Mouse (Mus musculus) neutrophil, adult 83 days (primary cell): ENCODE data around the gene Zfp658. TPM values are rescaled to one million over a fixed set of nuclear protein-coding genes. Genes with fewer than 3 reads are reported as not detected.

Experiments used
- total RNA-seq, 2 experiments: library from RNA; stranded (reverse); gene quantifications; one replicate each; pipeline ENCODE4 v1.2.4; 2023

The Zfp658 gene
- 1 to 10 TPM; 2.8 to 3.0 TPM for total RNA-seq

DNA sequence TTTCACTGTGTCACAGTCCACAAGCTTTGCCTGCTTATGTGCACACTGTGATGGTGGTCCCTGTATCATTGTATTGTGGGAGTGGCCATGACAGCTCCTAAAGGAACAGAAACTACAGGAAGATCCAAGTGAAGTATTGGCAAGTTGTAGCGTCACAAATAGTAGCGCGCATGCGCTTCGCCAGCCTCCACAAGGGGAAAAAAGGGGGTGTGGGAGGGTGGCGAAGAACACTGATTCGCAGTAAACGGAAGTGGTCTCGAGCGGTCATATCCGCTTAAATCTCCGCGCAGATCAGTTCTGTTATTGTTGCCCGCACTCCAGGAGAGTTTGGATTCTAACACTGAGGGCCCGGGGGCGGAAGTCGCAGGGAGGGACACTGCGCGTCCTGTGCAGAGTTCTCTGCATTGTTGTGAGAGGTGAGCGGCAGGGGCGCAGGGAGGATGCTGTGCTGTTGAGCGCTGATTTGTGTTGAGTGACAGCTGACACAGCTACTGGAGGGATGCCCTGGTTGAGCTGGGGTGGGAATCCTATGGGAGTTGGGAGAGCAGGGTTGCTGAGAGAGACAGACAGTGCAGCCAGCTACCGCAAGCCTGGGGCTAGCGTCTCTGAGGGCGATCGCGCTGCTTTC, at the start of gene Zfp658:
Zfp658 (plus strand) TSS at position 251 of the 628 bp plus-strand sequence.

DNA sequence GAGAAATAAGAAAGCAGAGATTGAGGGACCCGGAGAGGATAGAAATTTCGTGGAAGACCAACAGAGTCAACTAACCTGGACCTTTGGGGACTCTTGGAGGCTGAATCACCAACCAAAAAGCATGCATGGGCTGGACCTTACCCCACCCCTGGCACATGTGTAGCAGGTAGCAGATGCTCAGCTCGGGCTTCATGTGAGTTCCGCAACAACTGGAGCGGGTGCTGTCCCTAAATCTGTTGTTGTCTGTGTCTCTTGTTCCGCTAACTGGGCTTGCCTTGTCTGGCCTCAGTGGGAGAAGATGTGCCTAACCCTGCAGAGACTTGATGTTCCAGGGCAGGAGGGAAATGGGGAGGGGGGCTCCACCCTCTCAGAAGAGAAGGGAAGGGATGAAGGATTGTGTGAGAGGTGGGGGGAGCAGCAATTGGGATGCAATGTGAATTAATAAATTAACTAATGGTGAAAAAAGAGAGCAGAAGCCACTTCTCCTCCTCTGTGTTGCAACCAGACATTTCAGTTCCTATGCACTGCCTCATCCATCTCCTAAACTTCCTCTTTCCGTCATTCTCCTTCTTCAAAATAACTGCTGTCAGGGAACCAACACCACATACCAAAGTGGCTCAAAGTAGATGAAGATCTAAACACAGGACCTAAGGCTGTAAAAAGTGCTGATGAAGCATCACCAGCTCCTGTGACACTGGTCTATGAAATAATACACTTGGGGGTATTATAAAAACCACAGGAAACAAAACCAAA, 17.7 kb upstream of the Zfp658 start, which contains the start of gene Cd33:
Cd33 (minus strand) TSS at position 204 of the 753 bp plus-strand sequence.

DNA sequence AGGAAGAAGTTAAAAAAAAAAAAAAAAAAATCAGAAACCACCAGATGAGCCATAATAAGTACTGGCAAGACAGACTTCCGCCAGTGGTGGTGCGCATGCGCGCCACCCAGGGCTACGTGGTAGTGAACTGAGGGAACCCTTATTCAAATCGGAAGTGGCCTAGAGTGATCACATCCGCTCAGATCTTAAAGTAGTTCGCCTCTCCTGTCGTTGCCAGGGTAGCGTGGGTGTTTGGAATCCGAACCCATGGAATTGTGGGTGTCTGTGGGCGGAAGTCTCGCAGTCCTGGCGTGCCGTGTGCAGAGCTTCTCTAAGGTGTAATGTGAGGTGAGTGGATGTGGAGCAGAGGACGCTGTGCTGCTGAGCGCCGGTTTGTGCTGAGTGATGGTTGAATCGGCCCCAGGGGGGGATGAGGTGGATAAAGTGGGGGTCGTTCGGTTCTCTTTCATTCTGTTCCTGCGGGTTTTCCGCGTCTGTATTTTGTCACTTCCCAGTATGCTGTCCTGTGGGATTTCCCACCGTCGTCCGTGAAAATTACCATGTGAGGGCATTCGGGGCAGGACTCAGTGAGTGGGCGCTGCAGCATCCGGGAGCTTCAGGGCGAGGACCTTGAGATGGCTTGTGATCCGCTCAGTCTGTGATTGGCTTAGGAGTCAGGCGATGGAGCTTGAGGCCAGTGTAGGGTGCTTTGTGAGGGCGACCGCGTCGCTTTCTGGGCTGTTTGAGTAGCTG, 17.6 kb downstream of the Zfp658 start, which contains the start of gene Zfp719:
Zfp719 (plus strand) TSS at position 171 of the 732 bp plus-strand sequence.

DNA sequence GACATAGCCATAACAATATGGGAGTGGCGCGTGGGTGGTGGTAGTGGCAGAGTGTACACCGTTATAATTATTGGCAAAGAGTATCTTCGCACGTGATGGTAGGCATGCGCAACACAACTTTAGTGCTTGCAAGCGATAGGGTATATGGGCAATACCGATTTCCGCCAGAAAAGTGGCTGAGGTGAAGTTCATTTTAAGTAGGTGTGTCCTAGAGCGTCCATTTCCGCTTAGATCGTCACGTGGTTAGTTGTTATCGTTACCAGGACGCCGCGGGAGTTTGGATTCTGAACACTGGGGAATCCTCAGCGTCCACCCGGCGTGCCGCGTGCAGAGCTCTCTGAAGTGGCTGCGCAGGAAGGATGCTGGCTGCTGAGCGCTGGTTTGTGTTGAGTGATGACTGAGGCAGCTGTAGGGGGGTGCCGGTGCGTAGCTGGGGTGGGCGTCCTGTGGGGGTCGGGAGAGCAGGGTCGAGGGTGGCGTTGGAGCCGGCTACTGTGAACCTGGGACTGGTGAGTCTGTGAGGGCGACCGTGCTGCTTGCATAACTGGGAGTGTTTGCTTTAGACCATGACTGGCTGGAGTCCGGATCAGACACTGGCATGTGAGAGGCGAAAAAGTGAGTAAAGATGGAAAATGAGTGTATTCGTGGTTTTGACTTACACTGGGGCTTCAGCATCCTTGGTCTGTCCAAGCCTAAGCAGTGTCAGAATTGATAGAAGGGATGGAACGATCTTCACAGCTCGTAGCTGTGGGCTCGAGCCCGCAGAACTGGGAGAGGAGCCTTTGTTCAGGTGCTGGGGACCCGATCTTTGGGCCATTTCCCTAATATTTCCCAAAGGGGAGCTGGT, 45.1 kb downstream of the Zfp658 start, which contains the start of gene Zfp819:
Zfp819 (plus strand) TSS at position 274 of the 847 bp plus-strand sequence.

Other genes with a start within 250 kb of the Zfp658 start
- 10 to 100 TPM; 15.7 to 23.0 TPM for gene Zfp715, start 249.0 kb upstream of the Zfp658 start, total RNA-seq
- 10 to 100 TPM in 1 of 2 experiments, 1 to 10 TPM in 1; 8.4 to 10.2 TPM for gene Siglecf, start 210.9 kb upstream of the Zfp658 start, total RNA-seq
- 10 to 100 TPM; 50.8 to 51.6 TPM for gene Siglecg, start 154.1 kb upstream of the Zfp658 start, total RNA-seq
- not detected for gene Lim2, start 134.6 kb upstream of the Zfp658 start, total RNA-seq
- 10 to 100 TPM; 30.2 to 33.5 TPM for gene Nkg7, start 125.2 kb upstream of the Zfp658 start, total RNA-seq
- under 1 TPM in 1 of 2 experiments, not detected in 1; 0.73 TPM for gene Cldnd2, start 121.5 kb upstream of the Zfp658 start, total RNA-seq
- gene Etfb, start 118.2 kb upstream of the Zfp658 start, total RNA-seq = 10 to 100 TPM; 55.9 to 73.8 TPM
- not detected for gene Gm45233, start 118.1 kb upstream of the Zfp658 start, total RNA-seq
- gene Vsig10l, start 99.1 kb upstream of the Zfp658 start, total RNA-seq = 10 to 100 TPM; 10.8 to 11.0 TPM
- not detected for gene Iglon5, start 72.2 kb upstream of the Zfp658 start, total RNA-seq
- gene 4931406B18Rik, start 56.3 kb upstream of the Zfp658 start, total RNA-seq = not detected
- 100 to 1,000 TPM; 339 to 380 TPM for gene Cd33, start 17.8 kb upstream of the Zfp658 start, total RNA-seq
- 10 to 100 TPM; 11.2 to 11.9 TPM for gene Zfp719, start 17.4 kb downstream of the Zfp658 start, total RNA-seq
- gene Zfp819, start 44.9 kb downstream of the Zfp658 start, total RNA-seq = under 1 TPM; 0.29 to 0.37 TPM
- gene Ceacam18, start 72.5 kb downstream of the Zfp658 start, total RNA-seq = under 1 TPM in 1 of 2 experiments, not detected in 1; 0.22 TPM
- 100 to 1,000 TPM; 147 to 167 TPM for gene Siglece, start 97.9 kb downstream of the Zfp658 start, total RNA-seq
- 1 to 10 TPM; 3.0 to 3.6 TPM for gene Ctu1, start 109.8 kb downstream of the Zfp658 start, total RNA-seq
- not detected for gene Klk14, start 128.2 kb downstream of the Zfp658 start, total RNA-seq
- gene Klk13, start 150.3 kb downstream of the Zfp658 start, total RNA-seq = not detected
- not detected for gene Klk12, start 206.6 kb downstream of the Zfp658 start, total RNA-seq
- not detected for gene Klk11, start 212.3 kb downstream of the Zfp658 start, total RNA-seq
- not detected for gene Klk10, start 218.8 kb downstream of the Zfp658 start, total RNA-seq
- gene Klk9, start 229.6 kb downstream of the Zfp658 start, total RNA-seq = not detected
- 1 to 10 TPM; 1.6 to 2.8 TPM for gene Klk8, start 235.3 kb downstream of the Zfp658 start, total RNA-seq
- gene Klk7, start 249.0 kb downstream of the Zfp658 start, total RNA-seq = not detected